Mouse (Mus musculus) telencephalon, adult 2 months (tissue): ENCODE data around the gene Ptprn.

ENCODE experiments used
- DNase-seq: peaks from one replicate; pipeline ENCODE4 v3.0.0-alpha.2; 2011; ENCODE audit warnings: low read depth, low spot score

Gene Ptprn

DNA sequence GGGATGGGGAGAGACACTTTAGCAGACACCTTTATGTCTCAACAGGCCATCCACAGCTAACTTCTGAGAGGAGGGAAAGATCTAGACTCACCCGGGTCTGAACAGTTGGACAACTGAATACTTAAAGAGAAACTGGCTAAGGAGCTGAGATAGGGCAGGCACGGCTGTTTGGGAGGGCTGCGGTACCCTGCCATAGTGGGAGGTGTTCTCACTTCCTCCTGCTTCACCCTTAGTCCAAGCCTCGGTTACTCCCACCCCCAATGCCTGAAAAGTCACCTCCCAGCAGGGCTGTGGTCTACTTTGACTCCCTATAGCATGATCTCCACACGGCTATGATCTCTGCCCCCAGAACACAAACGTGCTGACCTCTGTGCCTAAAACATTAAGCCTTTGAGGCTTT is 40.8 kb downstream of the Ptprn start:
- DNase-seq, result no peak

DNA sequence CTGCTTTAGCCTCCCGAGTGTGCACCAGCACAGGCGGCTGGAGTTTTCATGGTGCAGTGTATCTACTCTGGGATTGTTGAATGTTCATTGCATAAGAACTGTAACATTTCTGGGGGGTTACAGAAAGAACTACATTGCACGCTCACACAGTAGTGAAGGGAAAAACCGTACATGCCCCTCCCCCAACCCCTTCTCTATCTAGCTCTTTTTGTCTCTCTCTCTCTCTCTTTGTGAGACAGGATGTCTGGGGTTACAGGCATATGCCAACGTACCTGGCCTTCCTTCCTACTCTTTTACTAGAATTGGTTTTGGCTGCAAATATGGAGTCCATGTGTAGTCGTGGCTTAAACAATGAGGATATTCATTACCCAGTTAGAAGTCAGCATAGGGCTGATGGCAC is 41.4 kb downstream of the Ptprn start:
- DNase-seq, result no peak

DNA sequence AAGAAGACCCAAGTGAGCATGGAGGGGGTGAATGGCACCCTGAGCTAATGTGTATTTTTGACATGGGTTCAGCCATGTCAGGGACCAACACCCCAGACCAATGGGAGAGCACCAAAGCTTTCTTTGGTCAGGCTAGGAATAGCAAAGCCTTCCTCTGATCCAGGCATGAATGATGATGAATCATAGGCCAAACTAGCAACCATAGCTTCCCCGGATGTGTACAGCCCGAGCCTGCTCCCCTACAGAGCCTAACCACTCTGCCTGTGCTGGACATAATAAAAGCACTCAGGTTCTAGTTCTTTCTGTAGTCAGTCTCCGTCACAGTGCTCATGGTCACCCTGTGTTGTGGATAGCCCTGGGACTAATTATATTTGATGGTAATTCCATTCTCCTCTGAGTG is 42.8 kb downstream of the Ptprn start:
- no peak for DNase-seq

DNA sequence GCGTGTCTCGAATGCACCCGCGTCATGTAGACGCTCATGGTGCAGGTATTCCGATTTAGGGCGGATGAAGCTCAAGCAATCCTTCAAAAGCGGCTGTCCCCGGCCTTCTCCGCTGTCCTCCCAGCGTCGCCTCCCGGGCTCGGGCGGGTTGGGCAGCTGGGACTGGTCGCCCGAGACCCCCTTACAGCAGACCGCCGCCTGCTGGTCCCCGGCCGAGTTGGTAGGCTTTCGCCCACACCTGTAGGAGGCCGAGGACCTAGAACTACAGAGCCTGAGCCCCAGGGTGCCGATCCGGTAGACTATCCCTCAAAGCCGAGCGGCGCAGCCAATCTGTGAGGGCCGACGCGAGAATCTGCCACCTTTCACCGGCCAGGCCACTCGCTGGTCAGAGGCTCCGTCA is 44.8 kb downstream of the Ptprn start, which contains the start of gene Tuba4a:
Gene Tuba4a (minus strand): TSS at position 335 of the 400 bp plus-strand sequence.
- DNase-seq, result no peak

DNA sequence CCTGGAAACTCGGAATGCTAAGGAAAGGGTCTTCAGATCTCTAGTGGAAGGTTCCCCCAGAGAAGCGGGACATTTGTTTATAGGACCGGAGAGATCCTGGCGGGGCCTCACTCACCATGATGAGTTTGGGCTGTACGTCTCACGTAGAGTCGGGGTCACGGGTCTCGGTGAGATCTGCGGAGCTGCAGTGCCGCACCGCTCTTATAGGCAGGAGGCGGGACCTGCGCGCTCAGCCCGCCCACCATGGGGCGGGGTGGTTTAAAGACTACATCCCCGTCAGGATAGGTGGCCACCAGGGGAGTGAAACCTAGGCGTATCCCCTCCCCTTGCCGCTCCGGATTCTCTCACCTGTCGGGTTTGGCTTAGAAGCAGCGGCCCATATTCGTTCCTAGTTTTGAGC is 45.2 kb downstream of the Ptprn start:
- DNase-seq, result peak; percentile 86

DNA sequence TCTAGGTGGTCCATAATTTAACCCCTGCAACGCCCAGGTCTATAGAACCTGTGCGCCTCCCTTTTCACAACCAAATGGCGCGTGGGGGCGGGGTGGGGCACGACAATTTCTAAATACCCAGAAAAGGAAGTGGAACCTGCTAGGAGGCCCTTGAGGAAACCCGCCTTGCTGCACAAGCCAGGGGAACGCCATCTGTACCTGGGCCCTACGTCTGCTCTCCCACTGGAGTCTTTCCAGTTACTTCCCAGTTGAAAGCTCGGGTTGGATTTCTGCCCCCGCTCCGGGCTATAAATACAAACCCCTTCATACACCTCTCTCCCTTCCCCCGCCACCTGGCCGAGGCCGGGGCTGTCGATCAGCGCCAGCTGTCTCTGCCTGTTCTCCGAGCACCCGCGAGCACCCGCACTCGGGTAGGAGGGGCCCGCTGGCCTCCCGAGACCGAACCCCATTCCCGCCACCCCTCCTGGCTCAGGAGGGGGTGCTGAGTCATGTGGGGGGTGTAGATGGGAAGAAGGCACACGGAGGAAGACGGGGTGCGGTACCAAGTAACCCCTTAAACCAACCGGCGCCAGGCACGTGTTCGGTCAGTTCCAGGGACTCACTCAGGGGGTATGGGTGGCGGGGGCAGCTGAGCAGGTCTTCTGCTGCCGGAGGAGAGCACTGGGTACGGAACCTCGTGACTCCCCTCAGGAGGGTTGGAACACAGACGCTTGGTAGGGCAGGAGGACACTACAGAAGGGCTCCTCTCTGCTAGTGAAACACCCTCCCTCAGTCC is 45.9 kb downstream of the Ptprn start:
- DNase-seq, result peak; percentile 74

DNA sequence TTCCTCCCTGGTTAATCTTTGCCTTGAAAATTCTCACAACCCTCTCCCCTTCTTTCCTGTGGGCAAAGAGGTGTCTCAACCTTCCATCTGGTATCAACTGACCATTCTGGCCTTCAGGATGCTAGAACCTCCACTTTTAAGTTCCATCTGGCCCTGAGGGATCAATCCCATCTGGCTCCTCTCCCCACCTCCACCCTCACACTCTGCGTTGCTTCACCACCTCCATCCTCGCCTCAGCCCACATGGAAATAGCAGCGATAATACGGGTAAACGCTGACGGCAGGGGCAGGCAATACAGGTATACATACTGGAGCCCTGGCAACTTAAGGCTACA is 46.4 kb downstream of the Ptprn start:
- no peak for DNase-seq

DNA sequence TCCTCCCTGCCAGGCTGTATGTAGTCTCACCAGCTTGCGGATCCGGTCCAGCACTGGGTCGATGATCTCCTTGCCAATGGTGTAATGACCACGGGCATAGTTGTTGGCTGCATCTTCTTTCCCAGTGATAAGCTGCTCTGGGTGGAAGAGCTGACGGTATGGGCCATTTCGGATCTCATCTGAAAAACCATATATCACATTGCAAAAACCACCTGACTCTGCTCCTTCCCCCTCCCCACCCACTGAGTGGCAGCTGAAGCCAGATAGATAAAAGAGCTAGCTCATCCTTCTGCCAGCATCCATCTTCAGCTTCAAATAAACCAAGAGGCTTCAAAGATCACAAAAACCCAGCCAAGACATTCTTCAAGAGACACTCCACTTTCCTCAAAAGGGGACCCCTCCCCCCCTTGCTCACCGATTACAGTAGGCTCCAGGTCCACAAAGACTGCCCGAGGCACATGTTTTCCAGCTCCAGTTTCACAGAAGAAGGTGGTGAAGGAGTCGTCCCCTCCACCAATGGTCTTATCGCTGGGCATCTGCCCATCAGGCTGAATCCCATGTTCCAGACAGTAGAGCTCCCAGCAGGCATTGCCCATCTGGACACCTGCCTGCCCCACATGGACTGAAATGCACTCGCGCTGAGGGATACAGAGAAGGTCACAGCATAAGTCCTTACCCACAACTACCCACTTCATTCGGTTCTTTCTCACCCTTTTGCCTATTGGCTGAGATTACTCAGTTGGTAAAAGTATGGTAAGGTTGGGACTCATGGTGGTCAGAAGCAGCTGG is 47.3 kb downstream of the Ptprn start:
- no peak for DNase-seq

DNA sequence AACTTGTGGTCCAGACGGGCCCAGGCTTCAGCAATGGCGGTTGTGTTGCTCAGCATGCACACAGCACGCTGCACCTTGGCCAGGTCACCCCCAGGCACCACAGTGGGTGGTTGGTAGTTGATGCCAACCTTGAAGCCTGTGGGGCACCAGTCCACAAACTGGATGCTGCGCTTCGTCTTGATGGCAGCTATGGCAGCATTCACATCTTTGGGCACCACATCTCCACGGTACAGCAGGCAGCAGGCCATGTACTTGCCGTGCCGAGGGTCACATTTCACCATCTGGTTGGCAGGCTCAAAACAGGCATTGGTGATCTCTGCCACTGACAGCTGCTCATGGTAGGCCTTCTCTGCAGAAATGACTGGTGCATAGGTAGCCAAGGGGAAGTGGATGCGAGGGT is 48.5 kb downstream of the Ptprn start:
- DNase-seq, result no peak

DNA sequence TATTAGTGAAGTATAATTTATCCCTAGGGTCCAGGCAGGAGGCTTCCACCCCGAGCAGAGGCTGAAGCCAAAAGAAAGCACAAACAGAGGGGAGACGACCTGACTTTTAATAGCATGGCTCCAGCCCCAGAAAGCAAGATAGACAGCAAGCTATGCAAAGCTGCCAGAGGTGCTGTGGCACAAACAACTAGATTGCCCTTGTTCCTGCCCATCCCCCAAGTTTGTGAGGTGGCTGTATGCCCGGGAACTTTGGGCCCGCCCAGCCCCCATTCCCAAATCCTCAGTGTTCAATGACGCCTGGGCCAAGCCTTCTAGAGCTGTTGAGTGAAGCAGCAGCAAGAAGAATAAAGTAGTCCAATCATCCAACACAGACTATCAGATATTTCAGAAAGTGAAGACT is 49.4 kb downstream of the Ptprn start:
- DNase-seq, result no peak

DNA sequence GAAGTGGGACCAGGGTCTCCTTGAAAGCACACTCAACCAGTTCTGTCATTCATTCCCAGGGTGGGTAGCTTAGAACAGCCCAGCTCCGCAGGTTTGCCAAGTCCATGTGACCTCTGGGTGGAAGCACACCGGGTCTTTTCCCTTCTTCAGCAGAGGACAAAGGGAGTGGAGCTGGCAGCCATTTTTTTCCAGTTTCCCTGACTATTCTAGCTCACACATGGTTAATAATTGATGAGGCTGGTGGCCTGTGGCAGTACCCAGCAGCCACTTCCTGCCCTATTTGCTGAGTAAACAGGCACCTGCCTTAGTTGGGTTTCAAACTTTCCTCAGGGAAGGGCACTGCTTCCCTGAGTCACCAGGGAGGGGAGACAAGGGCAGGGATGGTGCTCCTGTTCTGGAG is 49.9 kb downstream of the Ptprn start:
- DNase-seq, result no peak

DNA sequence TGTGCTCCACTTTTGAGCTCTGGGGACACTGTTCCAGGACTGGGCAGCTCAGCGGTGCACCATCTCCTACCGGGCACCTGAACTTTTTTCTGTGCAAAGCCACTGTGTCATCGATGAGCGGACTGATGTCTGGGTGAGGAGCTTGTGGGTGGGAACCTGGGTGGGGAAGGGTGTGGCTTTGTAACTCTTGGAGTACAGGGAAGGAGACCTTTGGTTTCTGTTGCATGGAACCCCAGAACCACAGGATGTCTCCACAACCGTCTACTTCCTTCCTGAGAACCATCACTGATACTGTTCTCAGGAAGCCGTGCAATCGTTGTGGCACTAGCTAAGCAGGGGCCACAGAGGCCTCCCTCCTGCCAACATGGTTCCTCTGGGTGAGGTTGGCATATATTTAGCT is 51.2 kb downstream of the Ptprn start:
- no peak for DNase-seq

DNA sequence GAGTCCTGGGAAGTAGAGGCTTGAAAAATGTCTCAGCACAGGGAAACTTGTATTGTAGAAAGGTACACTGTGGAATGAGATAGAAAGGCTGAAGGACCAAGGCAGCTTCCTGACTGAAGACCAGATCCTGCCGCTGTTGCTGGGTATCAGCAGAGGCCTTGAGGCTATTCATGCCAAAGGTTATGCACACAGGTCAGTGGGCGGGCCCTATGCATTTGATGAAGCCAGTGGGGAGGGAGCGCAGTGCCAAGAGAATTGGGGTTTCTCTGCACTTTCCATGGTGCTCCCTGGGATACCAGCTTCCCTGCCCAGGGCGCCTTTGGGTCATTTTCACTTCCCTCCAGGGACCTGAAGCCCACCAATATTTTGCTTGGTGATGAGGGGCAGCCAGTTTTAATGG is 51.8 kb downstream of the Ptprn start:
- DNase-seq, result no peak

DNA sequence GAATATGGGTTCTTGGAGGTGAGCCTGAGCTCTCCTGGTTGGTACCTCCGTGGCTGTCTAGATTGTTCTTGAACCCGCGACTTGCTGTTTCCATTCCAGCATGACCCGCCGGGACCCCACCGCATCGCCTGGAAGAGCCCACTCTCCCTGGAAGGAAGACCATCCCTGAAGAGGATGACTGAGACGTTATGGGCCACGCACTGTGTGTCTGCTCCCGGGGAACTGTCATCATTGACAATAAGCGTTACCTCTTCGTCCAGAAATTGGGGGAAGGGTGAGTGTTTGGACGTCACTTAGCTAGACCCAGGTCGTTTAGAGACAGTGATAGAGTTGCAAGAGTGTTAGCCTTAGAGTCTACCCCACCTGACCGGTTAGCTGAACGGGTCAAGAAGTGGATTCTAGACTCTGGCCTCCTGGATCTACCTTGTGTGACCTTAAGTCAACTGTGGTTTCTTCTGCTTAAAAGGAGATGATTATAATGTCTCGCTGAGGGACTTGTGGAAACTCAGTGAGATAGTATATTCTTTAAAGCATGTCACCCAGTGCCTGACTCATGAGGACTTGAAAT is 53.1 kb downstream of the Ptprn start:
- no peak for DNase-seq

DNA sequence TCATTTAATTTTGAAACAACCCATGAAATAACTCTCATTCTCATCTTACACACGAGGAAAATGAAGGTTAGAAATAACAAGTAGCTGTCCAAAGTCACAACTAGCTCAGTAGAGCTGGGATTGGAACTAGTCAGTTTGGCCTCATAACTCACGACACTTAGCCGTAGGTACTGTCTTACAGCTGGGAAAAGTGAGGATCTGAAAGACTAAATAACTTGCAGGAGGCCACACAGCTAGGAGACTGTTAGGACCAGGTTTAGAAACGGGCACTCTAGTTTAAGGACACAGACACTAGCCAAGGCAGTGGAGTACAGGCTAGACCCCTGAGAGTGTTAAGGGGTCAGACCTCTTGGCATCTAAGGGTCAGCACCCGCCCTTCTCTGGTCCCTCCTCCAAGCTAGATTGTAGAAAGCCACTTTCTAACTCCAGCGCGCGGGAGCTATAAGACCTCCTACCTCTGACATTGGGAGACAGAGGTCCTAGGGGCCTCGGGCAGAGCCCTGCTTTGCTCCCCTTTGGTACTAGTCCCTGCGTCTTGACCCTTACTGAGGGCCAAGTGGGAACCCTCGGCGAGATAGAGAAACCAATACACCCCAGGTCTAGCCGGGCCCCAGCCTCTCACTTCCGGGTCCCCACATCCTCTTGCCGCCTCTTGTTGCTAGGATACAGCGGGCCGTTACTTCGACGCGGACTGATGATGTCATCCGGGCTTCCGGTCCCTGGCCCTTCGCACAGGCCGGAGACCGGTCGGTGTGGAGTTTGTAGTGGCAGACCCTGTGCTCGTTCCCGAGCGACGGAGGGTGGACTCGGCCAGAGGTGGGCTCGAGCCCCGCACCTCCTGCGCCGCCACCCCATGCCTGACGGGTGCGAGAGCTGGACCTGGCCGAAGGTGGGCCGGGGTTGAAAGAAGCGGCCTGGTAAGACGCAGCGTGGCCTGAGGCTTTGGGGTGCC is 53.9 kb downstream of the Ptprn start, which contains the start of the genes Glb1l and Stk16:
Gene Glb1l (minus strand): TSS at position 678 of the 952 bp plus-strand sequence.
Gene Stk16 (plus strand): TSS at position 703 of the 952 bp plus-strand sequence.
- DNase-seq, result peak; percentile 93

DNA sequence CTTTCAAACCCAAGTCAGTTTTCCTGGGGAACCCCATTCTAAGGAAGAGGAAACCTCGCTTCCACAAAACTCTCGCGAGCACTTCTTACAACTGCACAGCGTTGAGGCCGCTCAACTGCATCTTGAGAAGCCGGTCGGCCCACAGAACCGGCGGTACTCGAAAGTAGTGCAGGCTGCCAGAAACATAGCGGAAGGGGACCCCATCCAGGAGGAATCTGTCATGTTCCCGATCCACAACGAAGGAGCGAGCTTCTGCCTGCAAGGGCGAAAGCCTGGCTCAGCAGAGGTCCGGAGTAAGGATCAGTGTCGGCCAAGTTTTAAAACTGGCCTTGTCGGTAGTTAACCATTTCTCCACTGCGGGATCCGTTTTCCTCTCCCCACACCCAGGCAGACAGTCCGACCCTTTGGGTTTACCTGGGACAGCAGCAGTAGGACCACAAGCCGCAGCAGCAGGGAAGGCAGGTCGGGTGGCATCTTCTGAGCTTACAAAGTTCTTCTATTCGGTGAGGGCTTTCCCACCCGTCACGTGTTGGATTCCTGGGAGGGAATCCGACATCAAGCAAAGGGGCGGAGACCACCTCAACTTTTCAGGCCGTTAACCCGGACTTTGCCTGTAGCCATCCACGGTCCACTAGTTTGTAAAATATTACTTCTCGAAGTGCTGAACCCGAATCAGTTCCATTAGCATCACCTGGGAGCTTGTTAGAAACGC is 55.2 kb downstream of the Ptprn start:
- DNase-seq, result no peak

DNA sequence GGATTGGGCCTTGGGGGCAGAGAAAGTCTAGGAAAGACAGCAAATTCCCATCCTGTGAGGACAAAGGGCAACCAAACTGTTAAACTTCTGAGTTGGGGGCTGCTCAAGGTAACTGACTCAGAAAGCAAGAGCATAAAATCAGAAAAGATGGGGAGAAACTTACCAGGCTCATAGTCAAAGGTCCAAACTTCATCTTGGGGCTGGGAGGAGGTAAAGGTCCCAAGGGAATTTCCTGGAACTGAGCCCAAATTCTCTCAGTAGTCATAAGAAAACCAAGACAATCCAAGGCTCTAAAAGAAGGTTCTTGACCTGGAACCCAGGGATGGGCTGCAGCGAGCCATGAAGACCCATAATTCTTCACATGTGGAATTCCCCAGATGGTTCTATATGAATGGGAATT is 63.1 kb downstream of the Ptprn start:
- DNase-seq, result no peak
